Mouse (Mus musculus) NIH3T3 (cell line): Measurements from ENCODE around the gene Olfr1293-ps.

Experiments
- DNase-seq: peaks from one replicate; pipeline ENCODE4 v3.0.0-alpha.2; 2012; ENCODE audit warnings: low read depth

Gene Olfr1293-ps

DNA sequence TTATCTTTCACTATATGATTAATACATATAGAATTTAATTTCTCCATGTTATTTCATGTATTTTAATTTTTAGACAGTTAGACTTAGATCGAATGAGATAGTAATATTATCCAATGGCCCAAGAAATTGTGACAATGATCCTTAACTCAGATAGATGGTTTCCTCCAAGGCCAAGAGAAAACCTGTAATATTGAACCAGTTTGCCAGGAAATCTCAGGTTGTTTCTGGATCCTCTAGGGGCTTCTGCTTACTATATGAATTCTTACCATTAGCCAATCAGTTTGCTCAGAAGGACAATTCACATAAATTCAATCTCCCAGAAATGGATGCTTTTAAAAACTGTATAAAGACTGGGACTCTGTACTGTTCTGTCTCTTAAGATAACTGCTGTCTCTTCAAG is at the start of gene Olfr1293-ps:
Gene Olfr1293-ps (plus strand): TSS at position 301 of the 400 bp plus-strand sequence.
- DNase-seq = no peak

DNA sequence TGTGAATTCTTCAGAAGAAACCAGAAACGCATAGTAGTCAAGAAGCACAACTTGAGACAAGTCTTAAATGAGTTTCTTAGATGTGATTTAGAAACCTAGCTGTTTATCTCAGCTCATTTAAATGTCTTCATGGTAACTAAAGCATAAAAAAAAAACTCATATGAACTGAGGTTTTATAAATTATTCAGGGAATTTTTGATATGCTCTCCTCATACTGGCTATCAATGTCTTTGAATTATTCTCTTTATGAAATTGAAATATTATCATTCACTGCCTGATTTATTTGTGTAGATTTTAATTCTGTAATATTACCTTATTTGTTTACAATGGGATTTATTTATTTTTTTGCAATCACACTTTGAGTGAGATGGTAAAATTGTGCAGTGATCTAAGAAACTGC is 44.5 kb upstream of the Olfr1293-ps start, which contains the start of gene Olfr1289:
Gene Olfr1289 (plus strand): TSS at position 301 of the 400 bp plus-strand sequence.
- DNase-seq = no peak

DNA sequence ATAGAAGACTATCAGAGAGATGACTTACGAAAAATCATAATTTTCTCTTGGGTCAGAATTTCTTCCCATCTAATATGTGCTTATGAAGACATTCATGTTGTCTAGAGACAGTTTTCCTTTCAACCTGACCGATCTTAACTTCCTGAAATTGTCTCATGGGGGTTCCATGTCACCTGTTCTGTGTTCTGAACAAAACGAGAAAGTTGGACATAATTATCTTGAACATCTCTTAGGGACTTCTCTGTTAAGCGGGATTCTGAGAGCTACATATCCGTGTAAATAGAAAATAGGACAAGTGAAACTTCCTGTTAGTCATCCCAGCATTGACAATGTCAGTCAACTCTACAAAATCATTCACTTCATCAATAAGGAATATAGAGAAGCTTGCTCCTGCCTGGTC is 31.3 kb upstream of the Olfr1293-ps start, which contains the start of gene Olfr1290:
Gene Olfr1290 (minus strand): TSS at position 101 of the 400 bp plus-strand sequence.
- DNase-seq = no peak

DNA sequence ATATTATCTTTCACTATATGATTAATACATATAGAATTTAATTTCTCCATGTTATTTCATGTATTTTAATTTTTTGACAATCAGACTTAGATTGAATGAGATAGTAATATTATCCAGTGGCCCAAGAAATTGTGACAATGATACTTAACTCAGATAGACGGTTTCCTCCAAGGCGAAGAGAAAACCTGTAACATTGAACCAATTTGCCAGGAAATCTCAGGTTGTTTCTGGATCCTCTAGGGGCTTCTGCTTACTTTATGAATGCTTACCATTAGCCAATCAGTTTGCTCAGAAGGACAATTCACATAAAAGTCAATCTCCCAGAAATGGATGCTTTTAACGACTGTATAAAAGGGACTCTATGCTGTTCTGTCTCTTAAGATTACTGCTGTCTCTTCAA is 28.1 kb upstream of the Olfr1293-ps start, which contains the start of gene Olfr1291-ps1:
Gene Olfr1291-ps1 (plus strand): TSS at position 301 of the 400 bp plus-strand sequence.
- DNase-seq = no peak

DNA sequence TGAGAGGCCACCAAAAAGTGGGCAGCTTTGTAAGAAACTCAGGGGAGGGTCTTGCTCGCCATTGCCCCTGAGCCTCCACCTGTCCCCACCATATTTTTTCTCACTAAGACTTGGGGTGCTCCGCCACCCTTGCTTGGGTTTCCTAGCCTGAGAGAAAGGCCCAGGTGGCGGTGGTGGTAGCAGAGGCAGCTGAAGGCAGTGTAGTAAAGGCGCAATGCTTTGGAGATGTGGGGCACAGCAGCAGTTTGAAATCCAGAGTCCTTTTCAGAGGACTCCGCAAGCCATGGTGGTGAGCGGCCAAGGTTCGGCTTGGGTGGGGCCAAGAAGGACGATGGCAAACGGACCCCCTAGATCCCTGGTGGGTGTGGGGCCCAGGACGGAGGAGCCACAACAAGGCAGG is 7.6 kb upstream of the Olfr1293-ps start:
- no peak for DNase-seq

DNA sequence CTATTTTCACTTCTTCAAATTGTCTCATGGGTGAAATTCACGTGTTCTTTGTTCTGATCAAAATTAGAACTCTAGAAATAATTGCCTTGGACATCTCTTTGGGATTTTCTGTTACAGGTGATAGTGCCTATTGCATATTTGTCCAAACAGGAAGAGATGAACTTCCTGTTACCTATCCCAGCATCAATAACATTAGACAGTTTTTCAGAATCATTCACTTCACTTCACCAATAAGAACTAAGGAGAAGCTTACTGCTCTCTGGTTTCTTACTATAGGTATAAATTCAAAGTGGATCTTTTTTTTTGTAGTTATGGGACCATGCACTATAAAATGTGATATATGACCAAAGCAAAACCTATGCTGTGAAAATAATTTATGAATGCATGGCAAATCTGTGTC is 15.2 kb downstream of the Olfr1293-ps start, which contains the start of gene Olfr1294:
Gene Olfr1294 (minus strand): TSS at position 101 of the 400 bp plus-strand sequence.
- DNase-seq = no peak

DNA sequence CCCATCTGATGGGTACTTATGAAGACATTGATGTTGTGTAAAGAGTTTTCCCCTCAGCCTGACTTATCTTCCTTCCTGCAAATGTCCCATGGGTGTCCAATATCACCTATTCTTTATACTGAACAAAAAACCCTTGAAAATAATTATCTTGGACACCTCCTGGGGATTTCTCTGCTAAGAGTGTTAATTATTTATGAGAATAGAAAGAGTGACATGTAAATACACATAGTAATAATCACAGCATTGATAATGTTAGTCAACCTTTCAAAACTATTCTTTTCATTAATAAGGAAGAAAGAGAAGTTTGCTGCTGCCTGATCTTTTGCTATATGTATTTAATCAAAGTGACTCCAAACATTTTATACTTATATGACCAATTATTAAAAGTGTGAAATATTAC is 44.6 kb downstream of the Olfr1293-ps start, which contains the start of gene Olfr1295:
Gene Olfr1295 (minus strand): TSS at position 101 of the 400 bp plus-strand sequence.
- DNase-seq = no peak
